Mouse (Mus musculus) heart, adult 18-20 months (tissue): ENCODE data around the gene Polk. TPM values are rescaled to one million over a fixed set of nuclear protein-coding genes. Genes with fewer than 3 reads are reported as not detected.
A peak's percentile ranks its signal among the peaks of the same experiment; 100 is the strongest.

ENCODE experiments used
- DNase-seq, 2 experiments: peaks; one replicate each; pipeline ENCODE4 v3.0.0; 2021 to 2022; ENCODE audit warnings: mixed read lengths in 1 of 2
- total RNA-seq, 2 experiments: library from RNA; stranded (reverse); gene quantifications; 2 replicates each; pipeline ENCODE4 v1.2.3; 2021

Polk gene
- total RNA-seq, 2 experiments from 2014 or later, result 3.8 to 4.9 TPM

GRCm38 (mm10) chr13:96465315-96465714 is 77.1 kb downstream of the Polk start:
- DNase-seq, result no peak

- no peak for DNase-seq
Observed at GRCm38 (mm10) chr13:96462644-96463043, 79.7 kb downstream of the Polk start.

GRCm38 (mm10) chr13:96458606-96459005 is 83.8 kb downstream of the Polk start:
- DNase-seq, result no peak

GRCm38 (mm10) chr13:96458018-96458417 is 84.4 kb downstream of the Polk start:
- DNase-seq, result no peak

DNA sequence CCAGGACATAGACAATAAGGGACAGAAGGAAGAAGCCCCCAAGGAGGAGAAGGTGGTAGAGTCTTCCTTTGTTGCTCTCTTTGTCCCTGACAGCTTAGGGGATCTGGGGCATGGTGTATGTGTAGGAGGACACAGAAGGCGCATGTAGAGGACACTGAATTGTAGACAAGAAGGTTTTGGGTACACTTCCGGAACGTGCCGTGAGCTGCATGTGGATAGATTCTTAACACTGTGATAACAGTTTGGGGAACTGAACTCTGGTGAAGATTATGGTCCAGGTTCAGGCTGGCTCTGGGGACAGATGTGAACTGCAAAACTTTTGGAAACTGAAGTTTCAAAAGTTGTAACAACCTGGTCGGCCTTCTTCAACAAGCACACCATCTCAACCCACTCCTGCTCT is 84.8 kb downstream of the Polk start:
- no peak for DNase-seq

GRCm38 (mm10) chr13:96454288-96454687 is 88.1 kb downstream of the Polk start:
- DNase-seq, result peak; percentile 26 to 55

DNA sequence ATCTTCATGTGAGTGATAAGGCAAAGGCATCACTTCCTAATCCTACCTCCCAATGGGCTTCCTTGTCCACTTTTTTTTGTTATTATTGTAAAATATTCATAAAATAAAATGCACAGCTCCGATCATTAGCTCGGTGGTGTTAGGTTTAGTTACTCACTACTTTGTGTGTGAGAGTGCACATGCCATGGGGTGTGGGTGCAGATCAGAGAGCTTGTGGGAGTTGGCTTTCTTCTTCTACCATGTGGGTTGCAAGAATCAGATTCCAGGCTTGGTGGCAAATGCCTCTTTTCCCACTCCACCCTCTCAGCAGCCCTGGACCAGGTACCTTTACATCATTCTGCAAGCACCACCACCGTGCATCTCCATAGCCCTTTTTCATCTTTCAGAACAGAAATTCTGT is 89.8 kb downstream of the Polk start:
- no peak for DNase-seq

DNA sequence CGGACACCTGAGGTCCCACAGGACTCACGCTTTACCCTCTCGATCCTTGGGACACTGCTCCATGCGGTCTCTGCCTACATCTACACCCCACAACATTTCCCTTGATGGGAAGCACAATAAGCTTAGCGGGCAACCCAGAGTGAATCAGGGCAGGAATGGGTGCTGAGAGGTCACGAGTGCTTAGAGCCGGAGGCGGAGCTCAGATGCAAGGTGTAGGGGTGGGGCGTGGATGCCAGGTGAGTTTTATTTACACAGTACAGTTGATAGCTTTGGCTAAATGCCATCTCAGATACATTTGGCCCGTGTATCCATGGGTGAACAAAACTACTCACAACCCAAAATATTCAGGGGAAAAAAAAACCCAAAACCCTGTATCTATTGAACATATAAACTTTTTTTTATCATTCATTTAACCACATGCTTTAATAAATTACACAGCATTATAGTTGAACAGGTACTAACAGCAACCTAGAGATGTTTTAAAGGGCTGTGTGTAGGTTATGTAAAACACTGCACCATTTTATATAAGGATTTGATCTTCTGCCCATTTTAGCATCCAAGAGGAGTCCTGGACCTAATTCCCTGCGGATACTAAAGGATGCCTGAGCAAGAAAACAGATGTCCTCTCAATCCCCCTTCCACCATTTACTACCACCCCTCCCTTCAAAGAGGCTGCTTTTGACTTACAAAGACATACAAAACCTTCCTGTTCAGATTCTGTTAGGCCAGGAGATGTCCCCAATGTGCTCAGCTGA is 90.8 kb downstream of the Polk start:
- no peak for DNase-seq

- DNase-seq, result peak; percentile 59 to 66
Observed at GRCm38 (mm10) chr13:96450869-96451268, 91.5 kb downstream of the Polk start.

GRCm38 (mm10) chr13:96450205-96450856 is 92.0 kb downstream of the Polk start:
- DNase-seq, result peak in 1 of 2 experiments; percentile 14

DNA sequence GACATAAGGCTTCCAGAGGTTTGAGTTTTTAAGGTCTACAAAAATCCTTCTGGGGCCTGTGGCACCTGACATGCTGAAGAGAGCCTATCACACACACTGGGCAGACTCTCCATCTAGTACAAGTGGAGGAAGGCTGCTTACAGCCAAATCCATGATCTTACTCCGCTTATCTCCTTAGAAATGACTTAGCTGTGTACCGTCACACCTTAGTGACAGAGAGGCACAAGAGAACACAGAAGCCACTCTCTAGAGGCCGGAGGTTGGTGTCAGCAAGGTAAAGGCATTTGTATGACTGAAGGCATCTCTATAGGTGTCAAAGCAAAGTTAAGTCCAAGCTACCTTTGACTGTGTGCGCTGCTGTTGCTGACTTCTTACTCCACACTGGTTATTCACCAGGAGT is 101.9 kb downstream of the Polk start:
- no peak for DNase-seq

- DNase-seq, result peak in 1 of 2 experiments; percentile 32
Observed at GRCm38 (mm10) chr13:96436921-96437320, 105.5 kb downstream of the Polk start.

GRCm38 (mm10) chr13:96435793-96436192 is 106.6 kb downstream of the Polk start:
- peak; percentile 53 to 54 for DNase-seq

GRCm38 (mm10) chr13:96434899-96435331 is 107.5 kb downstream of the Polk start:
- DNase-seq, result peak in 1 of 2 experiments; percentile 40

DNA sequence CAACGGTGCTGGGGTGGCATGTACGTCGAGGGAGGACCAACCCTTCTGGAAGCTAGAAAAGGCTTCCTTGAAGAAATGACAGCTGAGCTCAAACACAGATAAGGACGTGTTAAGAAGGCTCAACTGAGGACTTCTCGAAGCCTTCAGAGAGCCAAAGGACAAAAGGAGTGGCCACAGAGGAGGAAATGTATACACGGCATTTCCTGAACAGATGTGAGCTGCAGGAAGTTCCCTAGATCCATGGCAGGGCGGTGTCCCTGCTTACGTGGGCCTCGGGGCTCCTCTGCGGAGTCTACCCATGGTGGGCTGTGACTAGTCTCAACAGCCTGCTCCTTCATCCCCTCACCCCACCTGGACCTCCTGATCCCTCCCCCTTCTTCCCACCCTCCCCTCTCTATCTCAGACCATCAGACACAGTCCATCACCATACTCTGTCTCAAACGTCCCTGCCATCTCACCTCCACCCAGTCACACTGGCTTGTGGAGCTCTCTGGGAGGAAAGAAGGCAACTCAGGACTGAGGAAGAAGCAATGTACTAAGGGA is 108.7 kb downstream of the Polk start:
- DNase-seq, result peak in 1 of 2 experiments; percentile 41

DNA sequence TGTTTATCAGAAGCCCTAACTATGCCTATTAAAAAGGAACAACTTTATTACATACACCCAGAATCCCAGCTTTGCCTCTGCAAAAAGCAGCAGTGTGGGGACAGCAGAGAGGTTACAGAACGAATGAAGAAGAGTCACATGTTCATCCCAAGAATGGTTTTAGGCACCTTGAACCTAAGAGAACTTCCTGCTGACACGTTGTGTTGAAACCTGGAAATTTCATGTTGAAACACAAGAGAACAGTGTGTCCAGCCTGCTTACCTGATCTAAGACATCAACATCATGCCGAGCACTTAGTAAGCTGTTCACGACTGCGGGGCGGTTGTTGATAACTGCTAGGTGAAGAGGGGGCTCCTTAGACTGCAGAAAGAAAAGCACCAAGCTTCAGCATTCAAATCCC is 109.3 kb downstream of the Polk start:
- no peak for DNase-seq

GRCm38 (mm10) chr13:96432376-96432811 is 110.0 kb downstream of the Polk start:
- no peak for DNase-seq

GRCm38 (mm10) chr13:96431595-96432156 is 110.7 kb downstream of the Polk start:
- peak; percentile 84 to 94 for DNase-seq

Other genes starting within 250 kb of the Polk start
- 10 to 100 TPM; 10.7 to 12.4 TPM for gene Poc5, start 154.3 kb downstream of the Polk start, total RNA-seq
- under 1 TPM; 0.65 to 0.80 TPM for gene Ankdd1b, start 71.4 kb downstream of the Polk start, total RNA-seq
- not detected for gene Gm17622, start 51.8 kb downstream of the Polk start, total RNA-seq
- gene Col4a3bp, start within 50 bp of the Polk start, total RNA-seq, result 10 to 100 TPM; 37.3 to 39.6 TPM
- gene Hmgcr, start 128.4 kb upstream of the Polk start, total RNA-seq, result 1 to 10 TPM; 9.1 to 9.2 TPM
- not detected for gene Ankrd31, start 205.7 kb upstream of the Polk start, total RNA-seq